Mouse (Mus musculus) intestine, postnatal 0 days (tissue): ENCODE results near the gene Arhgef17. TPM values are rescaled to one million over a fixed set of nuclear protein-coding genes. Genes with fewer than 3 reads are reported as not detected.

ENCODE experiments used
- ATAC-seq: fragments of 200-750 bp; cut with Nextera tagmentation; 2 replicates; pipeline ENCODE4 v1.8.0; 2017; ENCODE audit warnings: mild to moderate bottlenecking, moderate TSS enrichment, moderate library complexity
- H3K27ac ChIP-seq: fragments of 300-500 bp; sonication (generic); 2 replicates; pipeline ENCODE4 v1.5.1; 2014; ENCODE audit warnings: mild to moderate bottlenecking, low read depth, low read length, moderate library complexity
- H3K27me3 ChIP-seq: fragments of 300-500 bp; sonication (generic); replicated peaks from 2 replicates; pipeline ENCODE4 v1.6.1; 2014; ENCODE audit warnings: low read length, mixed read lengths; ENCODE audit not compliant: control insufficient read depth, insufficient read depth
- H3K36me3 ChIP-seq: fragments of 300-500 bp; sonication (generic); 2 replicates; pipeline ENCODE4 v1.6.1; 2014; ENCODE audit warnings: mild to moderate bottlenecking, moderate library complexity; ENCODE audit not compliant: control insufficient read depth, insufficient read depth
- H3K4me1 ChIP-seq: fragments of 300-500 bp; sonication (generic); replicated peaks from 2 replicates; pipeline ENCODE4 v1.6.1; 2014; ENCODE audit warnings: antibody characterized with exemption, low read length, mixed read lengths; ENCODE audit not compliant: control insufficient read depth, insufficient read depth
- H3K4me2 ChIP-seq: fragments of 300-500 bp; sonication (generic); replicated peaks from 2 replicates; pipeline ENCODE4 v1.6.1; 2014; ENCODE audit warnings: low read depth, mild to moderate bottlenecking, moderate library complexity
- H3K4me3 ChIP-seq: fragments of 300-500 bp; sonication (generic); 2 replicates; pipeline ENCODE4 v1.5.1; 2014; ENCODE audit warnings: low read depth, low read length
- H3K9ac ChIP-seq: fragments of 300-500 bp; sonication (generic); 2 replicates; pipeline ENCODE4 v1.6.1; 2014; ENCODE audit warnings: mild to moderate bottlenecking, low read depth, low read length
- H3K9me3 ChIP-seq: fragments of 300-500 bp; sonication (generic); 2 replicates; pipeline ENCODE4 v1.6.1; 2016; ENCODE audit warnings: mixed run types; ENCODE audit not compliant: control insufficient read depth
- CTCF ChIP-seq: sonication (generic); IDR thresholded peaks from 2 replicates; pipeline ENCODE4 v1.5.1; 2016; ENCODE audit warnings: low read depth, mild to moderate bottlenecking, control low read depth, antibody characterized with exemption, moderate library complexity
- WGBS: fragments of 180-500 bp; shearing (Covaris S2); extraction: QIAGEN DNeasy Blood & Tissue Kit; methylation state at CpG from one replicate; pipeline ENCODE4 v1.1.7; 2014; 5-methylcytosine and 5-hydroxymethylcytosine counted together
- polyA plus RNA-seq: library from polyadenylated mRNA; unstranded; fragments of >200 nt; fragmentation: Nextera tagmentation; extraction: Ambion mirVana; gene quantifications from 2 replicates; pipeline ENCODE4 v1.2.1, GENCODE M21; 2015

The Arhgef17 gene
- polyA plus RNA-seq, 1 experiment from 2014 or later: 2.5 TPM

GRCm38 (mm10) chr7:100932481-100933007 is 637 bp upstream of the Arhgef17 start:
- H3K4me3 ChIP-seq: peak overlapping the region; percentile 58
- H3K27me3 ChIP-seq: peaks cover 21% of the 10 kb centered on the region
- H3K9ac ChIP-seq: peak overlapping the region; percentile 75
- WGBS: under 1% methylated on average over 27 of the region's 27 CpGs
- peak overlapping the region; percentile 90 for H3K4me2 ChIP-seq
- H3K36me3 ChIP-seq: no peaks in the 10 kb centered on the region; the same call in 1 of the 2 replicates
- peak; percentile 95 for TF ChIP-seq CTCF
- H3K9me3 ChIP-seq: no peaks in the 10 kb centered on the region
- peaks cover 2% of the 10 kb centered on the region; the same call in 1 of the 2 replicates for H3K4me1 ChIP-seq
- peak overlapping the region; percentile 85; the same call in 1 of the 2 replicates for H3K27ac ChIP-seq
- ATAC-seq: peak; percentile 70

GRCm38 (mm10) chr7:100931316-100931925 is 486 bp downstream of the Arhgef17 start:
- under 1% methylated on average over 63 of the region's 73 CpGs for WGBS
- Histone ChIP-seq H3K4me3 (peak overlapping the region; percentile 58), H3K4me1 (peaks cover 2% of the 10 kb centered on the region; the same call in 1 of the 2 replicates), H3K9me3 (no peaks in the 10 kb centered on the region), H3K9ac (peak overlapping the region; percentile 75), H3K27me3 (peaks cover 21% of the 10 kb centered on the region), H3K4me2 (peak overlapping the region; percentile 90), H3K27ac (peak overlapping the region; percentile 85), H3K36me3 (no peaks in the 10 kb centered on the region; the same call in 1 of the 2 replicates)
- ATAC-seq: no peak
- no peak for TF ChIP-seq CTCF

- no peak for TF ChIP-seq CTCF
- peak overlapping the region; percentile 85 for H3K27ac ChIP-seq
- no peaks in the 10 kb centered on the region; the same call in 1 of the 2 replicates for H3K36me3 ChIP-seq
- 10% methylated on average over 53 of the region's 53 CpGs for WGBS
- H3K4me2 ChIP-seq: peak overlapping the region; percentile 90
- H3K27me3 ChIP-seq: peaks cover 21% of the 10 kb centered on the region
- no peak for ATAC-seq
- H3K4me1 ChIP-seq: peaks cover 2% of the 10 kb centered on the region; the same call in 1 of the 2 replicates
- H3K9ac ChIP-seq: peak overlapping the region; percentile 75
- peak overlapping the region; percentile 58 for H3K4me3 ChIP-seq
- no peaks in the 10 kb centered on the region for H3K9me3 ChIP-seq
Observed at GRCm38 (mm10) chr7:100930619-100931315, 1.1 kb downstream of the Arhgef17 start.

GRCm38 (mm10) chr7:100929639-100930303 is 2.1 kb downstream of the Arhgef17 start:
- H3K4me3 ChIP-seq: peak overlapping the region; percentile 58
- WGBS: 70% methylated on average over 19 of the region's 19 CpGs

GRCm38 (mm10) chr7:100928456-100928855 is 3.5 kb downstream of the Arhgef17 start:
- Histone ChIP-seq H3K27me3 (peaks cover 21% of the 10 kb centered on the region), H3K4me1 (peaks cover 5% of the 10 kb centered on the region), H3K27ac (no peak overlapping the region), H3K9me3 (no peaks in the 10 kb centered on the region), H3K9ac (peak overlapping the region; percentile 31; the same call in 1 of the 2 replicates), H3K4me2 (peak overlapping the region; percentile 90), H3K36me3 (no peaks in the 10 kb centered on the region; the same call in 1 of the 2 replicates), H3K4me3 (peak overlapping the region; percentile 58)
- TF ChIP-seq CTCF: no peak
- ATAC-seq: no peak
- WGBS: 51% methylated on average over 9 of the region's 9 CpGs

More at GRCm38 (mm10) chr7:100929639-100930303, 2.1 kb downstream of the Arhgef17 start:
- Histone ChIP-seq H3K9ac (peak overlapping the region; percentile 75; the same call in 1 of the 2 replicates), H3K9me3 (no peaks in the 10 kb centered on the region), H3K4me2 (peak overlapping the region; percentile 90), H3K27me3 (peaks cover 21% of the 10 kb centered on the region), H3K4me1 (peaks cover 5% of the 10 kb centered on the region), H3K27ac (no peak overlapping the region), H3K36me3 (no peaks in the 10 kb centered on the region; the same call in 1 of the 2 replicates)
- no peak for ATAC-seq
- TF ChIP-seq CTCF: no peak
